Mouse (Mus musculus): ENCODE measurements around the gene Wfikkn2. TPM values are rescaled to one million over a fixed set of nuclear protein-coding genes. Genes with fewer than 3 reads are reported as not detected.
A peak's percentile ranks its signal among the peaks of the same experiment; 100 is the strongest.

Gene Wfikkn2
- total RNA-seq, 1 experiment from 2014 or later = 0.63 TPM

DNA sequence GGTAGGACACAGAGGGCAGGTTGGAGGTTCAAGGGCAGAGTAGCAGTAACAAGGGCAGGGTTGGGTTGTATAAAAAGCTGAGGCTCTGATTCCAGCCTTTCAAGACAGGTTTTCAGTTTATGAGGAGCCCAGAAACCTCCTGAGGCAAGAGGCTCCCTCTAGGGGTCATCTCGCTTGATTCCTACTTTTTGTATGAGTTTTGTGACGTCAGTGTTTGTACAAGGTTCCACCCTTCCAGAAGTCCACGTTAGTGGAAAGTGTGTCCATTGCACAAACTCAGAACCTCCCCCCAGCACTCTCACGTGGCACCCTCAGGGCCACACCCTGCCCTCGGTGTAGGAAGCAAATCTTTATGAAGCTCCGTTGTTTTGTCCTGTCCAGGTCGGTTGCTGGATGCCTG is 19.8 kb downstream of the Wfikkn2 start:
- DNase-seq = peak; percentile 70

GRCm38 (mm10) chr11:94223531-94223930 is 22.3 kb downstream of the Wfikkn2 start:
- DNase-seq = no peak

GRCm38 (mm10) chr11:94221257-94221656 is 24.5 kb downstream of the Wfikkn2 start:
- DNase-seq = no peak

GRCm38 (mm10) chr11:94216247-94216646 is 29.6 kb downstream of the Wfikkn2 start:
- no peak for DNase-seq

GRCm38 (mm10) chr11:94215581-94215980 is 30.2 kb downstream of the Wfikkn2 start:
- no peak for DNase-seq

GRCm38 (mm10) chr11:94213735-94214594 is 31.8 kb downstream of the Wfikkn2 start:
- DNase-seq = peak; percentile 45

DNA sequence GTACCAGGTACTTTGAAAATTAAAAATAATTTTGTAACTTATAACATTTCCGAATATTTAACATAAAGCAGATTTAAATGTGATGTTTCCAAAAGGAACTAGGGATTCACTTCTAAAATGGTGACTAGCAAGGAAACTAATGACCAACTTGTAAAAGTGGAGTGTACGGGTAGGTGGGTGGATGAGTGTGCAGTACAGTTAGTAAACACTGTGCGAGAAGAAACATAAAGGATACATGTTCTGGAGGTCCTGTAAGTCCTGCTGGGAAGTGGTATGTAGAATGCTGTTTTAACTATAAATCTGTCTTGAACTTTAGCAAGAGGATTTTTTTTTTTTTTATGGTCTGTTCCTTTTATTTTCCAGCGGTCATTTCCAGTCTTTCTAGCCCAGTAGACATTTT is 32.8 kb downstream of the Wfikkn2 start:
- DNase-seq = no peak

- DNase-seq = peak; percentile 59
Measured at GRCm38 (mm10) chr11:94212489-94212836, 33.3 kb downstream of the Wfikkn2 start.

DNA sequence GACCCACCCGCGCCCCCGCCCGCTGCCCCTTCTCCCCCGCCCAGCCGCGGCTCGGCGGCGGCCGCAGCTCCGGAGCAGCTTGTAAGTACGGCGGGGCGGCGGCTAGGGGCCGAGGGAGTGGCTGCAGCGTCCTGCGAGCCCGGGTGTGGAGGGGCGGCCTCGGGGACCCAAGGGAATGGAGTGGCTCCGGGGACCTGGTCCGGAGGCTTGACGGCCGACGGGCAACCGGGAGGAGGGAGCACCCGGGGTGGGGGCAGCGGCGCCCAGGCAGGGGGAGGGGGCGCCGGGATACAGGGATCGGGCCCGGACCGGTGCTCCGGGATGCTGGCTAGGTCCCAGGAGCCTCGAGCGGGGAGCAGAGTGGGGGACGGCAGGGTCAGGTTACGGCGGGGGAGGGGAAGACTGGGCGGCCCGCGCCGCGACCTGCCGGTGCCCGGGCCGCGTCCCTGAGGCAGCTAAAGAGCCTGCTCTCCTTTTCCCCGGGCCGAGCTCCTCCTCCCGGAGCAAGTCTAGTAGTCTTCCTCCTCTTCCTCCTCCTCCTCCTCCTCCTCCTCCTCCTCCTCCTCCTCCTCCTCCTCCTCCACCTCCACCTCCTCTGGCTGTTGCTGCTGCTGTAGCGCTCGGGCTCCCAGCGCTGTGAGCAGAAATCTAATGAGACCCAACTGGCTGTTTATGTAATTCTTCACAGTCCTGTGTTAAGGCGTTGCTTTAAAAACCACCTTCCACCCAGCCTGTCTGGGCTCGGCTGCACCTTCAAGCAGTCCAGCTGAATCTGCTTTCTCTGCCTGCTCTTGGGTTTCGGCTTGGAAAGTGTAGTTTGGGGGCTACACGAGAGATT is 33.9 kb downstream of the Wfikkn2 start:
- peak; percentile 90 for DNase-seq

DNA sequence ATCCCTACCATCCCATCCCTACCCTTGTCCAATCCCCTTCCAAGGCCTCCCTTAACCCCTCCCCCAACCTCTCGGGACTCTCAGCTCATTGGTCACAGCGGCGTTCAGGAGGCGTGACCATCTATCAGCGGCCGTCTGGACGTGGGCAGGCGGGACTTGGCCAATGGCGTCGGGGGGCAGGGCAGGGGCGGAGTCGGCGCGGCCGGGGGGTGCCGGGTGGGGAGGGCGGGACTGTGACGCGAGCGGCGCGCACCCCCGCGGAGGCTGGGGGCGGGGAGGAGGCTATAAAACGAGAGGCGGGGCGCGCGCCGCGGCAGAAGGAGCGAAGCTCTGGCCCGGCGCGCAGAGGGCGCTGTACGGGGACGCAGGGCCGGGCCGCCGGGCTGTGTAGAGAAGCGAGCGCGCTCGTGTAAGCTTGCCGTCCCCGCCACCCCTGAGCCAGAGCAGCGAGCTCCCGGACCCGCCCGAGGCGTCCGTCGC is 34.6 kb downstream of the Wfikkn2 start, which contains the start of gene Tob1:
Gene Tob1 (plus strand): TSS at position 331 of the 480 bp plus-strand sequence.
- DNase-seq = peak; percentile 99

GRCm38 (mm10) chr11:94210191-94211086 is 35.4 kb downstream of the Wfikkn2 start:
- DNase-seq = peak; percentile 95

GRCm38 (mm10) chr11:94209695-94210131 is 36.1 kb downstream of the Wfikkn2 start:
- no peak for DNase-seq

DNA sequence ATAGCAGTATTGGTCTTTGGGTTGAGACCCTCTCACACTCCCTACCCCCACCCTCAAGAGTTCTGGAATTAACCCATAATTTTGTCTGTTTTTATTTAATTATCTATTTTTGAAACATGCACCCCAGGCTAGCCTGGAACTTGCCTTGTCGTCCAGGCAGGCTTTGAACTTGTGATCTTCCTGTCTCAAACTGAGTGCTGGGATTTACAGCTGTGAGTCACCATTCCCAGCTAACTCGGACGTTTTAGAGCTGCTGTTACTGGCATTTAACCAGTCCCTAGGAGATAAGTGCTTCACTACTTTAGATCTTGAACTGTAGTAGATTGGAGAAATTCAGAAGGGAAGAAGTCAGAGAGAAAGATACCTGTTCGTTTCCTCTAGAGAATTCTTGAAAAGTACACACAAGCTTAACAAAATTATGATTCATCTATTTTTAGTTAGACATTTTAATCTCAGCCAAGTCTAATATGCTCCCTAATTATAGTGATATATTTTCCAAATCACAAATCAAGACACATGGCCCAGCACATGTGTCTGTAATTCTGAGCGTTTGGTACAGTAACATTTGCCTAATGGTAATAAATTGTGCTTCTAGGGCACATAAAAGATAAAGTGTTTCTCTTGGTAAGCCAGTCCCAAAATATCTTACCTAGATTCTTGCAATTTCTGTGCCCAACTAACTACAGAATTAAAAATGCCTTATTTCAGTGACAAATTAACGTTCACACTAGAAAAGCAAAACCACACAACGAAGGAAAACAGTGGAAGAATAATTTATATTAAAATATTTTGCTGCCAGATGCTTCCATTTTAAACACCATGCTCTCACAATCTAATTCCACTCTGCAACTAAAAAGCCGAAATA is 36.8 kb downstream of the Wfikkn2 start:
- no peak for DNase-seq

- no peak for DNase-seq
Measured at GRCm38 (mm10) chr11:94206398-94207114, 39.2 kb downstream of the Wfikkn2 start.

- no peak for DNase-seq
Measured at GRCm38 (mm10) chr11:94203066-94203465, 42.7 kb downstream of the Wfikkn2 start.

GRCm38 (mm10) chr11:94202106-94202505 is 43.7 kb downstream of the Wfikkn2 start:
- no peak for DNase-seq

- no peak for DNase-seq
Measured at GRCm38 (mm10) chr11:94200422-94200821, 45.4 kb downstream of the Wfikkn2 start.

GRCm38 (mm10) chr11:94199771-94200170 is 46.0 kb downstream of the Wfikkn2 start:
- DNase-seq = no peak

DNA sequence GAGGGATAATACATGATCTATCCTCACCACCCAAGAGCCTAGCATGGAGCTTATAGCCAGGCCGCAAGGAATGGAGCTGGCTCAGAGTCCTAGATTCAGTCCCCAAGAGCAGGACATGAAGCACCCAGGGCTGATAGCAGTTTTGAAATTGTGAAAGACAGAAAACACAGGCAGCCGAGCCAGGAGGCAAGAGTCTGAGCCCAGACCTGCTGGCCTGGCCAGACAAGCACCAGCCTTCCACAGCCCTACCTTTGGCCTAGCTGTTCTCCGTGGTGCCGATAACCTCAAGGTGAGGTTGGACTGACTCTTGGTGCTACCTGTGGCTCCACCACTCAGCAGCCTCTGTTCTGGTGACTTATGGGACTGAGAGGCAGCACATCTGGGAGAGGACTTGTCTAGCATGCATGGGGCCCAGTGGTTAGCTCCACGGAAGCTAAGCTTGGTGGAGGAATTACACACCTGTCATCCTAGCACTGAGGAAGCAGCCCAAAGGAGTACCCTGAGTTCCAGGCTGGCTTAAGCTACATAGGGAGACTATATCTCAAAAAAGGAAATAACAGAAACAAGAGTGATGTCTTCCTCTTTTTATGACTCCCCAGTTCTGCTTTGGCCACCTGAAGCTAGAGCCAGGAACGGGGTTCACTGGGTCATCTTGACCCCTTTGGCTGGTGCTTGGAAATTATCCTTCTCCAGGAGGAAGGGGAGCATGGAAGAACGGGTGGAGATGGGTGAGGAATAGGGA is 47.2 kb downstream of the Wfikkn2 start:
- DNase-seq = peak; percentile 38

Measured in adrenal gland, postnatal 14 days (tissue).